Mouse (Mus musculus) limb, embryonic 14.5 days (tissue): ENCODE measurements around the gene Ranbp3l. TPM values are rescaled to one million over a fixed set of nuclear protein-coding genes. Genes with fewer than 3 reads are reported as not detected.
A peak's percentile ranks its signal among the peaks of the same experiment; 100 is the strongest.

Experiments used
- ATAC-seq: fragments of 200-750 bp; cut with Nextera tagmentation; 2 replicates; pipeline ENCODE4 v1.8.0; 2017; ENCODE audit warnings: low read depth, moderate number of reproducible peaks, moderate TSS enrichment; ENCODE audit not compliant: low FRiP score
- DNase-seq: peaks from one replicate; pipeline ENCODE4 v3.0.0-alpha.2; 2015; ENCODE audit warnings: low spot score
- H3K27ac ChIP-seq: fragments of 300-500 bp; sonication (generic); replicated peaks from 2 replicates; pipeline ENCODE4 v1.5.1; 2014; ENCODE audit warnings: low read depth, mild to moderate bottlenecking, low read length, moderate library complexity, mixed read lengths
- H3K27me3 ChIP-seq: fragments of 300-500 bp; sonication (generic); 2 replicates; pipeline ENCODE4 v1.6.1; 2014; ENCODE audit warnings: low read length, mixed read lengths; ENCODE audit not compliant: control insufficient read depth, insufficient read depth
- H3K36me3 ChIP-seq: fragments of 300-500 bp; sonication (generic); 2 replicates; pipeline ENCODE4 v1.6.1; 2014; ENCODE audit warnings: mild to moderate bottlenecking, low read length, moderate library complexity, mixed read lengths; ENCODE audit not compliant: control insufficient read depth, insufficient read depth
- H3K4me1 ChIP-seq: fragments of 300-500 bp; sonication (generic); 2 replicates; pipeline ENCODE4 v1.6.1; 2014; ENCODE audit warnings: antibody characterized with exemption, low read length, mixed read lengths; ENCODE audit not compliant: control insufficient read depth, insufficient read depth
- H3K4me2 ChIP-seq: fragments of 300-500 bp; sonication (generic); replicated peaks from 2 replicates; pipeline ENCODE4 v1.6.1; 2014; ENCODE audit warnings: low read depth, mild to moderate bottlenecking, low read length, moderate library complexity; ENCODE audit not compliant: severe bottlenecking
- H3K4me3 ChIP-seq: fragments of 300-500 bp; sonication (generic); replicated peaks from 2 replicates; pipeline ENCODE4 v1.5.1; 2014; ENCODE audit warnings: low read length
- H3K9ac ChIP-seq: fragments of 300-500 bp; sonication (generic); 2 replicates; pipeline ENCODE4 v1.6.1; 2014; ENCODE audit warnings: mild to moderate bottlenecking, low read depth, low read length, moderate library complexity; ENCODE audit not compliant: severe bottlenecking
- H3K9me3 ChIP-seq: fragments of 300-500 bp; sonication (generic); 2 replicates; pipeline ENCODE4 v1.6.1; 2016; ENCODE audit warnings: low read length; ENCODE audit not compliant: control insufficient read depth
- POLR2A ChIP-seq: fragments of 200-500 bp; IDR thresholded peaks from 2 replicates; pipeline ENCODE4 v1.8.0; 2012; ENCODE audit warnings: inconsistent platforms, mild to moderate bottlenecking, moderate library complexity, borderline replicate concordance; ENCODE audit not compliant: insufficient read depth, insufficient read length; ENCODE audit errors: extremely low read depth
- WGBS: fragments of 180-500 bp; shearing (Covaris S2); extraction: QIAGEN DNeasy Blood & Tissue Kit; methylation state at CpG from one replicate; pipeline ENCODE4 v1.1.7; 2014; 5-methylcytosine and 5-hydroxymethylcytosine counted together
- polyA plus RNA-seq, 2 experiments: library from polyadenylated mRNA; depleted of rRNA in 1 of 2; stranded (reverse) in 1 of 2; unstranded in 1 of 2; fragments of >200 nt; fragmentation: Nextera tagmentation in 1 of 2; extraction: Ambion mirVana in 1 of 2; gene quantifications; 2 replicates each; pipeline versions ENCODE4 v1.2.1 to v1.2.3; 2012 to 2014

Ranbp3l gene
- polyA plus RNA-seq, 2 experiments = 0.56 to 0.64 TPM

- peaks cover 52% of the 10 kb centered on the region for H3K36me3 ChIP-seq
- DNase-seq (no peak), ATAC-seq (peak; percentile 62; the same call in 1 of the 2 replicates)
- no peaks in the 10 kb centered on the region; the same call in 1 of the 2 replicates for H3K4me1 ChIP-seq
- TF ChIP-seq POLR2A = no peak
- H3K4me3 ChIP-seq = no peak overlapping the region
- no peaks in the 10 kb centered on the region for H3K9me3 ChIP-seq
- no peak overlapping the region for H3K9ac ChIP-seq
- 26% methylated on average over 13 of the region's 13 CpGs for WGBS
- H3K27ac ChIP-seq = no peak overlapping the region
- H3K27me3 ChIP-seq = no peaks in the 10 kb centered on the region
- H3K4me2 ChIP-seq = no peak overlapping the region
Observed at GRCm38 (mm10) chr15:9094366-9094750, 126.6 kb downstream of the Ranbp3l start.

DNA sequence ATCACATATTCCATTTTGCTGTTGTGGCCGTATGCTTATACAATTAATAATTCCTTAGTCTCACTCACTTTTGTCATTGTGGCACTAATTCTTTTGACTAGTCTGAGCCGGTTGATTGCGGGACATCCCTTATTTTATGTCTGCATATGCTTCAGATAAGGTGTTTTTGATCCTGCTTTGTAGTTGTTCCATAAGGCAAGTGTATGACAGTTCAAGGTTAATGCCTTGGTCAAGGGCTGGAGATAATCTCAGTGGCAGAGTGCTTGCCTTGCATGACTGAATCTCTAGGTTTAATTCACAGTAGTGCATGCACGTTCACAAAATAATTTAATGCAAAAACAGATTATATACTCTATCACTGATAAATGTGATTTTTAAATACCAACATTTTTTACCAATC lies 129.1 kb downstream of the Ranbp3l start:
- no peaks in the 10 kb centered on the region for H3K9me3 ChIP-seq

GRCm38 (mm10) chr15:9100446-9101077 lies 132.8 kb downstream of the Ranbp3l start:
- Histone ChIP-seq H3K9ac (no peak overlapping the region), H3K4me3 (no peak overlapping the region), H3K9me3 (no peaks in the 10 kb centered on the region), H3K4me1 (no peaks in the 10 kb centered on the region), H3K36me3 (peaks cover 61% of the 10 kb centered on the region), H3K27me3 (no peaks in the 10 kb centered on the region), H3K27ac (no peak overlapping the region), H3K4me2 (no peak overlapping the region)
- WGBS = 95% methylated on average over 10 of the region's 10 CpGs
- no peak for TF ChIP-seq POLR2A
- no peak for DNase-seq
- ATAC-seq = no peak

More for the DNA sequence above, 129.1 kb downstream of the Ranbp3l start:
- H3K27me3 ChIP-seq = no peaks in the 10 kb centered on the region
- no peak for ATAC-seq
- H3K4me2 ChIP-seq = no peak overlapping the region
- H3K9ac ChIP-seq = no peak overlapping the region
- no peak for DNase-seq
- H3K4me3 ChIP-seq = no peak overlapping the region
- WGBS = 91% methylated on average over 4 of the region's 4 CpGs
- no peak overlapping the region for H3K27ac ChIP-seq
- no peak for TF ChIP-seq POLR2A
- peaks cover 64% of the 10 kb centered on the region for H3K36me3 ChIP-seq
- no peaks in the 10 kb centered on the region; the same call in 1 of the 2 replicates for H3K4me1 ChIP-seq

DNA sequence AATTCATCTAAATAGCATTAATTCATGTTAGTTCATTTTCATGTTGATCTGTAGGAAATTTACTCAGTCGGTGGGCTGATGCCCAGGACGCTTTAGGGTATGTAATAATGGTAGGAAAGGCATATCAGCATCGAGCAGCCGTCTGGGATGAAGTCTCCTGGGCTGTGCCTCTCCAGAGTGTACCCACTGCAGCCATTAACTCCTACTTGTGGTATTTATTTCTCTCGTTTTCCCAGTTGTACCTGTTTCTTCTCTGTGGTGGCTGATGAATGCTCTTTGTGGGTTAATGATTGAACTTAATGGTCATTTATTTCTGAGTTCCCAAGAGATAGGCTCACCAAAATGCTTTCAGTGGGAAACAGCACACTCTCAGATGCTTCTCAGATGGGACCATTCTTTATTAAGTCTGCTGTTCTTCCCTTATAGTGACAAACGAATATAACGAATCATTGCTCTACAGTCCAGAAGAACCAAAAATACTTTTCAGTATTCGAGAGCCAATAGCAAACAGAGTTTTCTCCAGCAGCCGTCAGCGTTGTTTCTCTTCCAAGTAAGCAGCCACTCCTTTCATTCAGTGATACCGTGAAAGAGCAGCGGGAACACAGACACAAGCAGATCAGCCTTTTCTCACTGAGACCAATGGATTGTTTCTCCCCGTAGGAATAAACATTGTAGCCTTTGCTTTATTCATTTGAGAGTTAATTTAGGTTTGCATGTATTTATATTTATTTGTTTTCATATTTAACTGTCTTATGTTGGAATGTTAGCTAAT lies 138.7 kb downstream of the Ranbp3l start:
- H3K9me3 ChIP-seq = no peaks in the 10 kb centered on the region
- TF ChIP-seq POLR2A = no peak
- ATAC-seq (no peak), DNase-seq (no peak)
- H3K4me1 ChIP-seq = no peaks in the 10 kb centered on the region
- no peak overlapping the region for H3K4me2 ChIP-seq
- H3K27ac ChIP-seq = no peak overlapping the region
- H3K27me3 ChIP-seq = no peaks in the 10 kb centered on the region
- no peak overlapping the region for H3K9ac ChIP-seq
- no peak overlapping the region for H3K4me3 ChIP-seq
- peaks cover 56% of the 10 kb centered on the region for H3K36me3 ChIP-seq
- WGBS = 88% methylated on average over 13 of the region's 13 CpGs

DNA sequence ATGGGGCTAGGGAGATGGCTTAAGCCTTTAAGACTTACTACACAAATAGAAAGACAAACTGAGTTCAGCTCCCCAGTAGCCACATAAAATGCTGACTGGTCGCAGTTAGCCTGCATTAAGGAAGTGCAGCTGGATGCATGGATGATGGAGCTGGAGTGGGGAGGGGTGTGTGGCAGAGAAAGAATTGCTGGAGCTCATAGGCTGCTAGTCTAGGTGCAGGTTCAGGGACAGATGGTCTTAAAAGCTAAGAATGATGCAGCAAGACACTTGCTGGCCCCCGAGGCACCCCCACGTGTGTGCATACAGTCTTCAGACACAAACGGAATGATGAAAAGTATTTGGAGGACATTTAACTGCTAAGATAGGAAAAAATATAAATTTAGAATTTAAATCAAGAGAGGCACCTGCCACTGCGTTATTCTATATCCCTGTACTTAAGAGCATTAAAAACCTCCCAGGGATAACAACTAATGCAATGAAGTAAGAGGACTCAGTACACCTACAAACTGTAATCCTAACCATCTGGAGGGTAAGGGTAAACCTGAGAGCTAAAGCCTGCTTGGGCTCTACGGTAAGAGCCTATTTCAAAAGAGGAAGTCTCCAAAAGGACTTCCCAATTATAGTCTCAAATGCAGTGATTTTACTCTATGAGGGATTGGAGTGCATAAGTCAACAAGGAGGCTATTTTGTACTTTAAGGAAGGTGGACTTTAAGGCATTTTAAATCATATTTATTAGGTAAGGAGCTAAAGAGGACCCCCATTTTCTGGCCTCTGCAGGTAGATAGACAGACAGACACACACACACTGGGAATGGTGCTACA lies 143.0 kb downstream of the Ranbp3l start:
- ATAC-seq (no peak), DNase-seq (no peak)
- H3K36me3 ChIP-seq = peaks cover 68% of the 10 kb centered on the region
- H3K9ac ChIP-seq = no peak overlapping the region
- H3K4me1 ChIP-seq = no peaks in the 10 kb centered on the region
- TF ChIP-seq POLR2A = no peak
- no peaks in the 10 kb centered on the region for H3K27me3 ChIP-seq
- 76% methylated on average over 6 of the region's 6 CpGs for WGBS
- no peak overlapping the region for H3K27ac ChIP-seq
- no peak overlapping the region for H3K4me3 ChIP-seq
- no peak overlapping the region for H3K4me2 ChIP-seq
- no peaks in the 10 kb centered on the region for H3K9me3 ChIP-seq
